Mouse (Mus musculus) left cerebral cortex, postnatal 36 days (tissue): ENCODE measurements around the gene Ifnlr1. TPM values are rescaled to one million over a fixed set of nuclear protein-coding genes. Genes with fewer than 3 reads are reported as not detected.
"Not testable (repeated sequence)": the region's sequence is repeated elsewhere in the genome, so short reads cannot be mapped to it uniquely, and the experiment has no call there.

Experiments
- DNase-seq, 2 experiments: peaks; one replicate each; pipeline ENCODE4 v3.0.0; 2021 to 2022; ENCODE audit warnings: low spot score in 2 of 2, mixed read lengths in 1 of 2
- intact Hi-C: fragments of 180-260 bp; cut with DNase I; formaldehyde crosslinking; loops from one replicate; pipeline ENCODE4 v1.15.1; 2025
- total RNA-seq, 2 experiments: library from RNA; stranded (reverse); gene quantifications; 2 replicates each; pipeline ENCODE4 v1.2.3; 2021

Gene Ifnlr1
- total RNA-seq, 2 experiments from 2014 or later: 0.20 to 0.36 TPM

DNA sequence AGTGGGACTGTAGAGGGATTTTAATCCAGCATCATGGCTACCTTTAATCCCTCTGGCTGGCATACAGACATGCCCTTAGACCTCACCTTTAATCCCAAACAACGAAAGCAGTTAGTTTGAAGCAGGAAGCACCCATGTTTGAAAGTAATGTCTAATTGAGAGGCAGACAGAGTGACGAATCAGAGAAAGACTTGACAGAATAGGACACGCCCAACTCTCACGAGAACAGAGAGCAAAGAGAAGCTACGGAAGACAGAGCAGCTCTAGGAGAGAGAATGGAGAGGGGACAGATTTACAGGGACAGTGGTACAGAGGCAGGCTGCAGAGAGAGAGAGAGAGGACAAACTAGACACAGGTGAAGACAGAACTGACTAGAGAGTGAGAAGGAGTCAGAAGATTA, 4.3 kb upstream of the Ifnlr1 start:
- DNase-seq: no peak
- intact Hi-C loops: loop anchor here (5.0 kb wide), 1 partner anchor 86 kb away; no protein-coding TSS in a partner anchor

DNA sequence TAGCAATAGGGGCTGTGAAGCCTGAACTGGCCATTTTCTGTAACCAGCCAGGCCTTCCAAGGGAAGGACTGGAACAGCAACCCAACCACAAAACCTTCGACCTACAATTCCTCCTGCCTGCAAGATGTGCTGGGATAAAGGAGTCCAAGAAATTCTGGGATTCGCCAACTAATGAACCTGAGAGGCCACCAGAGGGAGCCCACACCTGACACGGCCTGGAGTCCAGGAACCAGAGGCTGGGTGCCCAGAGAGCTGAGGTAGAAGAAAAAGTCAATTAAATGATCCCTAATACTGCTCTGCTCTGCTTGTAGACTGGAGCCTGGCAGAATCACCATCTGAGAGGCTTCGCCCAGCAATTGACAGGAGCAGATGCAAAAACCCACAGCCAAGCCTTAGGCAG, 2.5 kb upstream of the Ifnlr1 start:
- DNase-seq: no peak
- intact Hi-C loops: loop anchor here (5.0 kb wide), 1 partner anchor 84 kb away; no protein-coding TSS in a partner anchor

DNA sequence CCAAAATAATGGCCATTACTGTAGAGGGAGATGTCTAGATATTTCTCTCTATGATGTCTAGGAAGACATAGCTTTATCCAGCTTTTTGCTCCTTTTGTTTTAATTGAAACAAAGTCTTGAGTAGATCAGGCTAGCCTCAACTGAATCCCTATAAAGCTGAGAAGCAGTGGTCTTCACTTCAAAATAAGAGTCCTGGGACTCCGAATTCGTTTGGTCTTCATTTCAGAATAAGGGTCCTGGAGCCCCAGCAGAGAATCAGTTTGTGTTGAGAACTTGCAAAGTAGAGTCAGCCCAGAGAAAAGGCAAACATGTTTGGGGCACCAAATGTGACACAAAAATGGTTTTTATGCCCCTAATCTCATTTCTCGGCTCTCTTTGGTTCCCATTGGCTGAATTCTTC, 1.4 kb upstream of the Ifnlr1 start:
- DNase-seq: no peak
- intact Hi-C loops: loop anchor here (5.0 kb wide), 1 partner anchor 83 kb away; no protein-coding TSS in a partner anchor

DNA sequence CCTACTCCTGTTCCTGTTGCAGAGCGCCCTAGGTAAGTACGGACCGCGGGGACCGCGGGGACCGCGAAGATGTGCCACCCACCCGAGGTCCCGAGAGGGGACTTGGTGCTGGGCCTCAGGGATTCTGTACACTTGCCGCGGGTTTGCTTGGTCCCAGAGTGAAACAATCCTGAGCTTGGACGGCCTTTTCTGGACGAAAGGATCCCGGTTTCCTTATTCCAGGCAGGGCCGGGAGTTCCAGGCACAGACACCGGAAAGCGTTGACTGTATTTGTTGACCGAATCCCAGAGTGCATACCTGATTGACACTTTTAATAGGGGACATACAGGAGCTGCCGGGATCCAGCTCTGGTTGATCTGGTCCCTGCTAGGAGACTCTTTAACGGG, 474 bp downstream of the Ifnlr1 start:
- intact Hi-C loops: no loop called here

DNA sequence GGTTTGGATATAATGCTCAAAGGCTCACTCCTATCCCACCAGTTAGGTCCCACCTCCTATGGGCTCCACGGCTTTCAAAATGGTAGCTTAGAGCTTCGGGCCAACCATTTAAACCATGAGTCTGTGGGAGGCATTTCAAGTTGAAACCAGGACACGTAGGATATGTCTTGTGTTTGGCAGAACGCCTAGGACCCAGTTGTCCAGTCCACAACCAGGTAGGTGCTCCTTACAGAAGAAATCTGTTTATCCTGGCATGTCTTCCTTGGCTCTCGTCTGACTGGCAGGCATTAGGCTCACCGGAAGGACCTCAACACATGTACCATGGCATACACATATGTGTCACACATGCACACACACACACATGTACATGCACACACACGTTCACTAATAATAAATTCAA, 3.7 kb downstream of the Ifnlr1 start:
- intact Hi-C loops: no loop called here
- no peak for DNase-seq

More for the DNA sequence above, 474 bp downstream of the Ifnlr1 start:
- DNase-seq: no peak

DNA sequence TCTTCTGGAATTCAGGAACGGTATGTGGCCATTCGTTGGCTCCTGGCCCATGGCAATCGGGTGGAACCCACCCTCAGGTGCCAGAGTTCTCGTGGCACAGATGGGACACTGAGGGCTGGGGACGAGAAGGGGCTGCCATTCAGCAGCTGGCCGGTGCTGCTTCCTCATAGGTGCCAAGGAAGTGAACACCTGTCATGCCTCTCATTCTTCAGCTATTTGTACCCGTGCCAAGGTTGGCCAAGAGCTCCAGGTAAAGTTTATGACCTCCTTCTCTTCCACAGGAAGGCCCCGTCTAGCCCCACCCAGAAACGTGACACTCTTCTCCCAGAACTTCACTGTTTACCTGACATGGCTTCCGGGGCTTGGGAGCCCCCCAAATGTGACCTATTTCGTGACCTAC, 4.2 kb downstream of the Ifnlr1 start:
- no peak for DNase-seq
- intact Hi-C loops: no loop called here

DNA sequence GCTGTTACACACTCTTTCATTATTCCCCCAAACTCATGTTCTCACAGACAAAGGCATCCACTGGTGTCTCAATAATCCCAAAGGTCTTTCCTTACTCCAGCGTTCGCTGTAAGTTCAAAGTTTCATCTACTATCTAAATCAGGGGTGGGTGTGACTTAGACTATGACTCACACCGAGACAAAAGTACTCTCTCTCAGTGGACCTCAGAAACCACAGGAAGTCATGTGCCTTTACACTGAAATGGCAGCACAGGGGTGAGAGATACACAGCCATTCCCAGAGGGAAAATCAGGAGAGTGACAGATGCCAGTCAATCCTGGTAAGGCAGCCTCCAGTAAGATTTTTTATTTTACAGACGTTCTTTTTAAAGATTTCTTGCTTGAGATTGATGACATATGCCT, 6.8 kb downstream of the Ifnlr1 start:
- no peak for DNase-seq
- intact Hi-C loops: no loop called here

DNA sequence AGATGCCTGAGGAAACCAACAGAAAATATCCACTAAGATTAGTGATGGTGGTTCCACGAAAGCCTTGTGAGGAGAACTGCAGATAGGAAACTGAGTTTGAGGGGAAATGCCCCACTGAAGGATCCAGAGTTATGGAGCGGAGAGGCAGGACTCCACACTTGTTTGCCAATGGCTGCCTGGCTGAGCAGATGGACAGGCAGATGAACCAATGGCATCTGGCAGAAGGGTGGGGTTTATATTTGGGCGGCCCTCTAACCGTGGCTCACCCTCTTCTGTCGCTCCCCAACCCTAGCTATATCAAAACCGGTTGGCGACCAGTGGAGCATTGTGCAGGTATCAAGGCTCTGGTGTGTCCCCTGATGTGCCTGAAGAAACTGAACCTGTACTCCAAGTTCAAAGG, 12.4 kb downstream of the Ifnlr1 start:
- intact Hi-C loops: no loop called here
- no peak for DNase-seq

DNA sequence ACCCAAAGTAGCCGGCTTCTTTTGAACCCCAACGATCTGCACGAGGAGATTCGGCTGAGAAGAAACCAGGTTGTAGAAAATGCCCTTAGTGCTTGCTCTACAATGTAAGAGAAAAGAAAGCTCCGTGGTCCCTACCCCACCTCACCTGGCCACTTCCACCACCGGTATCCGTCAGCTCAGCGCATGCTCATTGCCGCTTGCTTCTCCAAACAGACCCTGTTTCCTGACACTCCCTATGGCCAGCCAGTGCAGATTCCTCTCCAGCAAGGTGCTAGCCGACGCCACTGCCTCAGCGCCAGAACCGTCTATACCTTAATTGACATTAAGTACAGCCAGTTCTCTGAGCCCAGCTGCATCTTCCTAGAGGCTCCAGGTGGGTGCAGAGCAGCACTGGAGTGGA, 17.4 kb downstream of the Ifnlr1 start:
- DNase-seq: no peak
- intact Hi-C loops: no loop called here

DNA sequence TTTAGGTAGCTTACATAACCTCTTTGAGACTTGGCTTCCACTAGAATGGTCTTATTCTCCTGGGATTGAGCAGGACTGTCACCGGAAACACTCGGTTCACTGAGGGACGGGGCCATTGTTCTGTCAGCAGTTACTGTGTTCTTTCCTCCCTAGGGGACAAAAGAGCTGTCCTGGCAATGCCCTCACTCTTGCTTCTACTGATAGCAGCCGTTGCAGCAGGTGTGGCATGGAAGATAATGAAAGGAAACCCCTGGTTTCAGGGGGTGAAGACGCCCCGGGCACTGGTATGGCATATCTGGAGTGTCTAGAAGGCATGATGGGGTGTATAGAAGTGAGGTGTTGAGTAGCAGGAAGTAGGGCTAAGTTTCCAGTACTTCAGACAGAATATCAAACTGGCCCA, 17.9 kb downstream of the Ifnlr1 start:
- DNase-seq: no peak
- intact Hi-C loops: no loop called here

DNA sequence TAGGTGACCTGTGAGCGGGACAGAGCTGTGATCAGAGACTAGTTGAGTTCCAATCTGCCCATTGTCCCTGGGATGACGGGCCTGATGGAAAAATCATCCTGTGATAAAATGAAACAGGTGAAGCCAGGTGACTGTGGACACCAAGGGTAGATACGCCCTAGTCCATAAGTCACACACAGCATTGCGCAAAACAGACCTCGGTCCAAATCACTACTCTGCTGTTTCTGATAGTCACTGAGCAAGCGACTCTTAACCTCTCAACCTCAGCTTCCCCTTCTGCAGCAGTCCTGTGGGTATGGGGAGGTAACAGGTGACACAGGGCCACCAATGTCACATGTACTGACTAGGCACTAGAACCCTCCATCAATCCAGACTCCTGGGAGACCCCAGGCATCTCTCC, 20.0 kb downstream of the Ifnlr1 start:
- intact Hi-C loops: no loop called here
- no peak for DNase-seq

DNA sequence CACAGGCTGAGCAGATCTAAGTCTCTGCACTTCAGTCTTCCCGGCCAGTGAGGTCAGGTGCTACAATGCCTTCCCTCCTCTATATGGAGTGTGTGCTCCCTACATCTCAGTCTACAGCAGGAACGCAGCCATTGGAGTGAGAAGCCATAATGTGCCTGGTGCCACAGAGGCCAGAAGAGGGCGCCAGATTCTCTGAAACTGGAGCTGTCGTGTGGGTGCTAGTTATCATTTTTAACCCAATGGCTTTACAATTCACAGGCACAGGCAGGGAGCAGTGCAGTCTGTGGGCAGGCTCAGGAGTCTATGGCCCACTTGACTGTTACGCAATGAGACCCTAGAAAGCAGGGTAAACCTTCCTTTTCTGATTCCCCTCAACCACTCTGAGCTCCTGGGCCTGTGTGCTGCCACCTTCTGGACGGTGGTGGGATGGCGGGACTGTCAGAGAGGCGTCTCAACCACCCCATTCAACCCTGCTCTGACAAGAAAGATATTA, 23.0 kb downstream of the Ifnlr1 start:
- DNase-seq: peak; percentile 49 to 63
- intact Hi-C loops: no loop called here

DNA sequence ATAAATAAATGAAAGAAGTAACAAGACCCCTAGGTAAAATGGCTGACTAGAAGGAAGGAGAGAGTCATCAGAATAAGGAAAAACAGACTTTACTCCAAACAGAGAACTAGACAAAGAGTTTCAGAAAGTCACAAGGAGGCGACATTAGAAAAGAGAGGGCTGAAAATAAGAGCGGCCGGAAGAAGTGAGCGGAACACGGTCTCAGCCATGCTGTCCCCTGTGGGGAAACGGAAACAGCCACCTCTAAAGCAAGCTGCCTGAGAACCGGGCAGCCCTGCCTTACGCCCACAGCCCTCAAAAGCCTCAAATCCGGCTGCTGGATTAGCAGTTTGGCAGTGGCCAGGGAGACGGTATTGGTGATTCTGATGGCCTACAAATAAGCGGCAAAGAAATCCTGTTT, 23.5 kb downstream of the Ifnlr1 start:
- intact Hi-C loops: no loop called here
- no peak for DNase-seq

DNA sequence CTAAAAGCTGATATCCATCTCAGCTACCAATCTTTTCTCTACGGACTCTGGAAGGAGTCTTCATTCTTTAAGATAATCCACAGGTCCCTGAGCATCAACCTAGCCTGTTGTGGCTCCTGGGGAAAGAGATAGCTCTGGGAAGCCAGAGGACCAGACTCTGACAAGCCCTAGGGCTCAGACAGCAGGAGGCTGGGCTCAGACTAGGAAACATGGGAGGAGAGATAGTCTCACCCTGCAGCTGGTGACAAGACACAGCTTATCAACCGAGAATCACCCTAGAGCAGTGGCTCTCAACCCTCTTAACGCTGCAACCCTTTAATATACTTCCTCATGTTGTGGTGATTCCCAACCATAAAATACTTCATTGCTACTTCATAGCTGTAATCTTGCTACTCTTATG, 24.3 kb downstream of the Ifnlr1 start:
- intact Hi-C loops: no loop called here
- no peak for DNase-seq

DNA sequence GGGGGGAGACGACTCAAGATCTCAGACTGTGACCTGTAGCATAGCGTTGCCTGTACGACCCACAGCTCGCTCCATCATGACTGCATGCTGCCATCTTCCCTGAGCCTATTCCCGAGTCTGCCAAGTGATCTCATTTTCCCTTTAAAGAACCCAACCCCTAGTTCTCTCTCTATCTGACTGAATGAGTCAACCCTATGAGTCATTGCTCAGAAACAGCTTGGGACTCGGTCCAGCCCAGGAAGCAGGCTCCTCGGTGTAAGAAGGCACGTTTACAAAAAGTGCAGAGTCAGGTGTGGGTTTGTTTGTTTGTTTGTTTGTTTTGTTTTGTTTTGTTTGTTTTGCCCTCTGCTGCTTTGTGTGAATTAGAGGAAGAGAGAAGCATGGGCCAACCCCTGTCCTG, 28.7 kb downstream of the Ifnlr1 start:
- DNase-seq: peak; percentile 16 to 51
- intact Hi-C loops: no loop called here

DNA sequence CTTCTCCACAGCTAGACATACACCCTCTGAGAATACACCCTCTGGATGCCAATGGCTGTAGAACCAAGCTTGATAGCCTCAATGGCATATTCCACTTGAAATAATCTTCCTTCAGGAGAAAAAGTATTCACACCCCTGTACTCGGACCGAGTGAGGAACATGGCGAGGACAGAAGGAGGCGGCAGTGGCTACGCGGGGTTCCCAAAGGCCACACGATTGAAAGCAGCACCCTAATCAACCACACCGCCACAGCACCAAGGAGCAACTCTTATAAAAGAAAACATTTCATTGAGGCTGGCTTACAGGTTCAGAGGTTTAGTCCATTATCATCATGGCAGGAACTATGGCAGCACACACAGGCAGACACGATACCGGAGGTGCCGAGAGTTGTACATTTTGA, 30.4 kb downstream of the Ifnlr1 start:
- intact Hi-C loops: loop anchor here (2.0 kb wide), 1 partner anchor 34 kb away; no protein-coding TSS in a partner anchor
- not testable (repeated sequence) for DNase-seq

DNA sequence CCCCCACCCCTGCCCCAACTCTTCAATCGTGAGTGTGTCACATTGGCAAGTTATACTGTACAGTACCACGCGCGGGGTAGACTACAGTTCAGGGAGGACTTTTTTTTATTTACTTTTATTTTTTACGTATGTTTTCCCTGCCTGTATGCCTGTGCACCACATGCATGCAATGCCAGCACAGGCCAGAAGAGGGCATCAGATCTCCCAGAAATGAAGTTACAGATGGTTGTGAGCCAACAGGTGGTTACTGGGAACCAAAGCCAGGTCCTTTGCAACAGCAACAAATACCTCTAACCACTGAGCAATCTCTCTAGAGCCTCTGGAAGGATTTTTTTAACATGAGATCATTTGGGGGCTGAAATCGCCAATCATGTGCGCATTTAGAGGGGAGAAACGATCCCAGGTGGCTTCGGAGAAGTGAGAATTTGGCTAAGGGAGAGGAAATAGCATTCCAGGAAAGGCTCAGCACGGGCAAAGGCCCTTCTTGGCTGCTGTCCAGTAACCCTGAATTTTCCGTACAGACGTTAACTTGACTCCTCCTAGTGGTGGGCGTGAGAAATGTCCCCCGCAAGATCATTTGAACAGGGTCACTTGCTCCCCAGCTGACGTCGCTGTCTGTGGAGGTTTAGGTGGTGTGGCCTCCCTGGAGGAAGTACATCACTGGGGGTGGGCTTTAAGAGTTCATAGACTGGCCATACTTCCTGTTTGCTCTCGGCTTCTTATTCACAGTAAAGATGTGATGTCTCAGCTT, 36.6 kb downstream of the Ifnlr1 start:
- intact Hi-C loops: no loop called here
- DNase-seq: no peak

DNA sequence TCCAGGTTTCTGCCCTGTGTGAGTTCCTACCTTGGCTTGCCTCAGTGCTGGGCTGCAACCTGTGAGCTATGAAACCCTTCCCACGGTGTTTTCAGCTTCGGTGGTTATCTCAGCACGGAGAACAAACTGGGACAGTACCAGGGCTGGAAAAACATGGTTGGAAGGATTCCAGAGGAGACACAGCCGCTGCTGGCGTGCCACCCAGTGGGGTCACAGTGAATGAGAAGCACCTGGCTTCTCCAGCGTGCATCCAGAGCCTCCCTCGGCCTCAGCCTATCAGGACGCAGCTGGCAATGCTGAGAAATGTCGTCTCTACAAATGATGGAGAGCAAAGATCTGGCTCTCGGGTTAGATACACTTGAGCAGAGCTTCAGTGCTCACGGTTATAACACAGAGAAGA, 40.3 kb downstream of the Ifnlr1 start:
- DNase-seq: no peak
- intact Hi-C loops: no loop called here

DNA sequence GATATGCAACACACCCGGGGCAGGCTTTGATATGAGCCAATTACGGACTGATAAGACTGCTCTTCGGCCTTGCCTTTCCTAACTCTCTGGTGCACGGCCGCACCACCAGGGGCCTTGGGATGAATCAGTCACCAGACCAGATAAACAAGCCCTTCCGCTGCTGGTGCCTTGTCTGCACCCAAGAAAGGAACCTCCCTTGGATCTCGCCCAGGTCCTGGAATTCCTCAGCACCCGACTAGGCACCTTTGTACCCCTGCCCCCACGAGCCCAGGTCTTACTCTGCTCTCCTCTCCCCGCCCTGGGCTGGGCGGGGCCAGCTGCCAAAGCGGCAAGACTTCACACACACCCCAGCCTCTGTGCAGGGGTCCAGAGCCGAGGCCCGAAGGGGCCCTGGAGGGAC, 41.7 kb downstream of the Ifnlr1 start, which contains the start of gene Il22ra1:
Il22ra1 (plus strand) TSS at position 356 of the 400 bp plus-strand sequence.
- intact Hi-C loops: no loop called here
- no peak for DNase-seq

DNA sequence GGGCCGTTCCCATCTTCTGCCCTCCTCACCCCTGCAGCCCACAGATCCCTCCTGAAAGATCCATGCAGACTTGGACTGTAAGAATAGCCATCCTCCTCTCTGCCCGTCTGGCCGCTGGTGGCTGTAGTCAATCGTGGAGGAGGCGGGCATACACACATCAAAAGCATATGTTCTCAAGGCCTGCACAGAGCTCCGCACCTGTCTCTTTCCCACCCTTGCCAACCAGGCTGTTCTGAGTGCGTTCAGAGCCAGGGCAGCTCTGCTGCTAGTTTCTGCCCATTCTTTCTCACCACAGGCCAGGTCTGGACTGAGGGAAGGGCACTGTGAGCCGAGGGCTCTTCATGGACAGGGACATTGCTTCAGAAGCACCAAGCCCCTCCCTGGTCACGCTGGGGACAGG, 44.1 kb downstream of the Ifnlr1 start:
- DNase-seq: peak; percentile 11 to 19
- intact Hi-C loops: no loop called here

DNA sequence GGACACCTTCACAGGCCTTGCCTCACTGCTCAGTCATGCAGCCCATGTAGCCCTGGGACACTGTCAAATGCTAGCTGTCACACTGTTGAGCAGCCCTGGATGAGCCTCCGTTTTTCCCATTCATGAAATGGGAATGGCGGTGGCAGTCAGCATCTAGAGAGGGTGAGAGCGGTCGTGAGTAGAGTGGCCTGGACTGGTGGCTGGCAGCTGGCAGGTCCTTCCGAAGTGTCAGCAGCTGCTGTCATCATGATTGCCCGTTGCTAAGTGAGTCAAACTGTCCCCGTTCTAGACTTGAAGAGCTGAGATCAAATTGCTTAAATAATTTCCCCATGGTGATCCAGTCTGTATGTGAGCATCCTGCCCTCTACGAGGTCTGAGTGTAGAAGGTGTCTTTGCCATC, 44.9 kb downstream of the Ifnlr1 start:
- intact Hi-C loops: no loop called here
- no peak for DNase-seq

DNA sequence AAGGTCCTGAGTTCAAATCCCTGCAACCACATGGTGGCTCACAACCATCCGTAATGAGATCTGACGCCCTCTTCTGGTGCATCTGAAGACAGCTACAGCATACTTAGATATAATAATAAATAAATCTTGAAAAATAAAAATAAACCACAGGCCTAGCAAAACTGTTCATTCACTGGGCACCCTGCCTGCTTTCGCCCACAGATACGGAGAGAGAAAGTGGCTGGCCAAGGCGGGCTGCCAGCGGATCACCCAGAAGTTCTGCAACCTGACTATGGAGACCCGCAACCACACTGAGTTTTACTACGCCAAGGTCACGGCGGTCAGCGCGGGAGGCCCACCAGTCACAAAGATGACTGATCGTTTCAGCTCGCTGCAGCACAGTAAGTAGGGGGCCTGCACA, 47.8 kb downstream of the Ifnlr1 start:
- intact Hi-C loops: no loop called here
- peak; percentile 36 to 43 for DNase-seq
